Mouse (Mus musculus) forebrain, embryonic 16.5 days (tissue): ENCODE measurements around the gene Hddc2. TPM values are rescaled to one million over a fixed set of nuclear protein-coding genes. Genes with fewer than 3 reads are reported as not detected.

ENCODE experiments used
- ATAC-seq: fragments of 200-750 bp; cut with Nextera tagmentation; 2 replicates; pipeline ENCODE4 v1.8.0; 2017; ENCODE audit warnings: mild to moderate bottlenecking, moderate library complexity
- H3K27ac ChIP-seq: fragments of 300-500 bp; sonication (generic); 2 replicates; pipeline ENCODE4 v1.5.1; 2014; ENCODE audit warnings: low read length, control low read depth
- H3K27me3 ChIP-seq: fragments of 300-500 bp; sonication (generic); replicated peaks from 2 replicates; pipeline ENCODE4 v1.6.1; 2014; ENCODE audit warnings: low read length; ENCODE audit not compliant: control insufficient read depth, insufficient read depth
- H3K36me3 ChIP-seq: fragments of 300-500 bp; sonication (generic); 2 replicates; pipeline ENCODE4 v1.6.1; 2014; ENCODE audit not compliant: control insufficient read depth, insufficient read depth
- H3K4me1 ChIP-seq: fragments of 300-500 bp; sonication (generic); replicated peaks from 2 replicates; pipeline ENCODE4 v1.6.1; 2014; ENCODE audit warnings: low read length; ENCODE audit not compliant: control insufficient read depth, insufficient read depth
- H3K4me2 ChIP-seq: fragments of 300-500 bp; sonication (generic); 2 replicates; pipeline ENCODE4 v1.6.1; 2014; ENCODE audit warnings: mild to moderate bottlenecking, low read length, control low read depth
- H3K4me3 ChIP-seq: fragments of 300-500 bp; sonication (generic); replicated peaks from 2 replicates; pipeline ENCODE4 v1.5.1; 2014; ENCODE audit warnings: mild to moderate bottlenecking, low read length, control low read depth
- H3K9ac ChIP-seq: fragments of 300-500 bp; sonication (generic); replicated peaks from 2 replicates; pipeline ENCODE4 v1.6.1; 2014; ENCODE audit warnings: low read depth, low read length, control low read depth
- H3K9me3 ChIP-seq: fragments of 300-500 bp; sonication (generic); 2 replicates; pipeline ENCODE4 v1.6.1; 2016; ENCODE audit warnings: low read length; ENCODE audit not compliant: control insufficient read depth
- WGBS: fragments of 180-500 bp; shearing (Covaris S2); extraction: QIAGEN DNeasy Blood & Tissue Kit; methylation state at CpG from one replicate; pipeline ENCODE4 v1.1.7; 2014; 5-methylcytosine and 5-hydroxymethylcytosine counted together
- polyA plus RNA-seq: library from polyadenylated mRNA; unstranded; fragments of >200 nt; fragmentation: Nextera tagmentation; extraction: Ambion mirVana; gene quantifications from 2 replicates; pipeline ENCODE4 v1.2.1, GENCODE M21; 2015

The Hddc2 gene
- polyA plus RNA-seq, 1 experiment from 2014 or later: 53.0 TPM

- WGBS: 42% methylated on average over 6 of the region's 6 CpGs
- H3K27ac ChIP-seq: no peak overlapping the region
- no peaks in the 10 kb centered on the region for H3K27me3 ChIP-seq
- H3K4me3 ChIP-seq: no peak overlapping the region
- H3K4me2 ChIP-seq: no peak overlapping the region
- H3K9me3 ChIP-seq: no peaks in the 10 kb centered on the region
- peak; percentile 83 for ATAC-seq
- no peaks in the 10 kb centered on the region; the same call in 1 of the 2 replicates for H3K4me1 ChIP-seq
- no peaks in the 10 kb centered on the region for H3K36me3 ChIP-seq
- H3K9ac ChIP-seq: no peak overlapping the region
Observed at GRCm38 (mm10) chr10:31298921-31299574, 14.1 kb upstream of the Hddc2 start.

GRCm38 (mm10) chr10:31300292-31300691 lies 12.9 kb upstream of the Hddc2 start:
- Histone ChIP-seq H3K4me3 (no peak overlapping the region), H3K36me3 (no peaks in the 10 kb centered on the region), H3K4me2 (no peak overlapping the region), H3K9ac (no peak overlapping the region), H3K9me3 (no peaks in the 10 kb centered on the region), H3K27me3 (no peaks in the 10 kb centered on the region), H3K27ac (no peak overlapping the region), H3K4me1 (no peaks in the 10 kb centered on the region; the same call in 1 of the 2 replicates)
- no peak for ATAC-seq
- 83% methylated on average over 1 of the region's 1 CpGs for WGBS

GRCm38 (mm10) chr10:31303446-31303845 lies 9.7 kb upstream of the Hddc2 start:
- no peak overlapping the region for H3K27ac ChIP-seq
- no peak overlapping the region for H3K4me3 ChIP-seq
- no peak overlapping the region for H3K9ac ChIP-seq
- no peaks in the 10 kb centered on the region for H3K27me3 ChIP-seq
- 99% methylated on average over 2 of the region's 2 CpGs for WGBS
- no peak for ATAC-seq
- no peaks in the 10 kb centered on the region for H3K4me1 ChIP-seq
- no peak overlapping the region for H3K4me2 ChIP-seq
- no peaks in the 10 kb centered on the region for H3K9me3 ChIP-seq
- no peaks in the 10 kb centered on the region for H3K36me3 ChIP-seq

- H3K9ac ChIP-seq: no peak overlapping the region
- WGBS: 32% methylated on average over 1 of the region's 1 CpGs
- no peak overlapping the region for H3K27ac ChIP-seq
- H3K4me2 ChIP-seq: no peak overlapping the region
- H3K4me1 ChIP-seq: no peaks in the 10 kb centered on the region
- no peak for ATAC-seq
- no peaks in the 10 kb centered on the region for H3K27me3 ChIP-seq
- no peaks in the 10 kb centered on the region for H3K36me3 ChIP-seq
- no peaks in the 10 kb centered on the region; the same call in 1 of the 2 replicates for H3K9me3 ChIP-seq
- H3K4me3 ChIP-seq: no peak overlapping the region
Observed at GRCm38 (mm10) chr10:31307024-31307598, 6.1 kb upstream of the Hddc2 start.

GRCm38 (mm10) chr10:31318491-31318890 lies 5.3 kb downstream of the Hddc2 start:
- Histone ChIP-seq H3K4me1 (peaks cover 7% of the 10 kb centered on the region), H3K9me3 (no peaks in the 10 kb centered on the region), H3K27me3 (no peaks in the 10 kb centered on the region), H3K27ac (no peak overlapping the region), H3K4me2 (no peak overlapping the region), H3K36me3 (no peaks in the 10 kb centered on the region), H3K4me3 (no peak overlapping the region), H3K9ac (no peak overlapping the region)
- 83% methylated on average over 5 of the region's 5 CpGs for WGBS
- ATAC-seq: no peak

- Histone ChIP-seq H3K9ac (no peak overlapping the region), H3K36me3 (peaks cover 5% of the 10 kb centered on the region; the same call in 1 of the 2 replicates), H3K27ac (no peak overlapping the region), H3K4me2 (no peak overlapping the region), H3K4me1 (peaks cover 4% of the 10 kb centered on the region), H3K9me3 (no peaks in the 10 kb centered on the region), H3K27me3 (no peaks in the 10 kb centered on the region), H3K4me3 (no peak overlapping the region)
- WGBS: 94% methylated on average over 1 of the region's 1 CpGs
- ATAC-seq: no peak
Observed at GRCm38 (mm10) chr10:31329436-31329835, 16.3 kb downstream of the Hddc2 start.

GRCm38 (mm10) chr10:31330286-31330962 lies 17.2 kb downstream of the Hddc2 start:
- no peaks in the 10 kb centered on the region for H3K27me3 ChIP-seq
- H3K27ac ChIP-seq: no peak overlapping the region
- peaks cover 4% of the 10 kb centered on the region for H3K4me1 ChIP-seq
- ATAC-seq: no peak
- H3K9me3 ChIP-seq: no peaks in the 10 kb centered on the region
- no peak overlapping the region for H3K4me2 ChIP-seq
- H3K9ac ChIP-seq: no peak overlapping the region
- H3K36me3 ChIP-seq: peaks cover 5% of the 10 kb centered on the region; the same call in 1 of the 2 replicates
- WGBS: 96% methylated on average over 3 of the region's 3 CpGs
- H3K4me3 ChIP-seq: no peak overlapping the region

GRCm38 (mm10) chr10:31331225-31331775 lies 18.1 kb downstream of the Hddc2 start:
- Histone ChIP-seq H3K4me1 (peaks cover 4% of the 10 kb centered on the region), H3K36me3 (no peaks in the 10 kb centered on the region), H3K9ac (no peak overlapping the region), H3K4me3 (no peak overlapping the region), H3K9me3 (no peaks in the 10 kb centered on the region), H3K27me3 (no peaks in the 10 kb centered on the region), H3K4me2 (no peak overlapping the region), H3K27ac (no peak overlapping the region)
- peak; percentile 82 for ATAC-seq
- 58% methylated on average over 4 of the region's 4 CpGs for WGBS

- 93% methylated on average over 5 of the region's 5 CpGs for WGBS
- ATAC-seq: no peak
Observed at GRCm38 (mm10) chr10:31336432-31336831, 23.2 kb downstream of the Hddc2 start.

More at GRCm38 (mm10) chr10:31336432-31336831, 23.2 kb downstream of the Hddc2 start:
- Histone ChIP-seq H3K9me3 (no peaks in the 10 kb centered on the region), H3K9ac (no peak overlapping the region), H3K36me3 (no peaks in the 10 kb centered on the region), H3K27ac (no peak overlapping the region), H3K27me3 (no peaks in the 10 kb centered on the region), H3K4me1 (no peaks in the 10 kb centered on the region), H3K4me3 (no peak overlapping the region), H3K4me2 (no peak overlapping the region)
